Mouse (Mus musculus) limb, embryonic 11.5 days (tissue): ENCODE results near the gene Hist1h2ag. TPM values are rescaled to one million over a fixed set of nuclear protein-coding genes. Genes with fewer than 3 reads are reported as not detected.
"Not testable (repeated sequence)": the region's sequence is repeated elsewhere in the genome, so short reads cannot be mapped to it uniquely, and the experiment has no call there.

Experiments used
- ATAC-seq: fragments of 200-750 bp; cut with Nextera tagmentation; 2 replicates; pipeline ENCODE4 v1.8.0; 2017; ENCODE audit warnings: low read depth; ENCODE audit not compliant: insufficient number of reproducible peaks, low FRiP score, low TSS enrichment
- DNase-seq: peaks from one replicate; pipeline ENCODE4 v3.0.0-alpha.2; 2015; ENCODE audit warnings: low spot score
- H3K27ac ChIP-seq: fragments of 300-500 bp; sonication (generic); replicated peaks from 2 replicates; pipeline ENCODE4 v1.5.1; 2014; ENCODE audit warnings: low read depth, mild to moderate bottlenecking, low read length
- H3K27me3 ChIP-seq: fragments of 300-500 bp; sonication (generic); 2 replicates; pipeline ENCODE4 v1.6.1; 2014; ENCODE audit warnings: mild to moderate bottlenecking, low read length, mixed read lengths; ENCODE audit not compliant: control insufficient read depth, insufficient read depth
- H3K36me3 ChIP-seq: fragments of 300-500 bp; sonication (generic); 2 replicates; pipeline ENCODE4 v1.6.1; 2014; ENCODE audit warnings: mild to moderate bottlenecking, low read length, moderate library complexity, mixed read lengths; ENCODE audit not compliant: control insufficient read depth, insufficient read depth
- H3K4me1 ChIP-seq: fragments of 300-500 bp; sonication (generic); 2 replicates; pipeline ENCODE4 v1.6.1; 2014; ENCODE audit warnings: low read length, mixed read lengths; ENCODE audit not compliant: control insufficient read depth, insufficient read depth
- H3K4me2 ChIP-seq: fragments of 300-500 bp; sonication (generic); 2 replicates; pipeline ENCODE4 v1.6.1; 2014; ENCODE audit warnings: low read depth, mild to moderate bottlenecking, moderate library complexity; ENCODE audit not compliant: severe bottlenecking
- H3K4me3 ChIP-seq: fragments of 300-500 bp; sonication (generic); 2 replicates; pipeline ENCODE4 v1.5.1; 2014; ENCODE audit warnings: low read depth, low read length
- H3K9ac ChIP-seq: fragments of 300-500 bp; sonication (generic); 2 replicates; pipeline ENCODE4 v1.6.1; 2014; ENCODE audit warnings: mild to moderate bottlenecking, low read length
- H3K9me3 ChIP-seq: fragments of 300-500 bp; sonication (generic); 2 replicates; pipeline ENCODE4 v1.6.1; 2016; ENCODE audit warnings: low read length; ENCODE audit not compliant: control insufficient read depth
- WGBS: fragments of 180-500 bp; shearing (Covaris S2); extraction: QIAGEN DNeasy Blood & Tissue Kit; methylation state at CpG from one replicate; pipeline ENCODE4 v1.1.7; 2014; 5-methylcytosine and 5-hydroxymethylcytosine counted together
- polyA plus RNA-seq: library from polyadenylated mRNA; unstranded; fragments of >200 nt; fragmentation: Nextera tagmentation; extraction: Ambion mirVana; gene quantifications from 2 replicates; pipeline ENCODE4 v1.2.1, GENCODE M21; 2014

Gene Hist1h2ag
- polyA plus RNA-seq, result 75.3 and 79.2 TPM in 2 replicates

- WGBS, result 0% methylated on average over 40 of the region's 80 CpGs
Observed at GRCm38 (mm10) chr13:22042568-22043502, at the start of gene Hist1h2ag, which contains the start of gene Hist1h2bj. TSS of gene Hist1h2ag (minus strand) at chr13:22042944. TSS of gene Hist1h2bj (plus strand) at chr13:22043214.

GRCm38 (mm10) chr13:22084140-22084539, 41.4 kb upstream of the Hist1h2ag start, which contains the start of gene Vmn1r188:
TSS of gene Vmn1r188 (plus strand) at chr13:22084440.
- H3K4me2 ChIP-seq, H3K4me3 ChIP-seq, H3K27me3 ChIP-seq, H3K36me3 ChIP-seq, H3K9ac ChIP-seq, ATAC-seq, H3K9me3 ChIP-seq, H3K27ac ChIP-seq, H3K4me1 ChIP-seq, DNase-seq: not testable (repeated sequence)
- WGBS, result 83% methylated on average over 1 of the region's 1 CpGs

More at GRCm38 (mm10) chr13:22042568-22043502, at the start of gene Hist1h2ag, which contains the start of gene Hist1h2bj:
- not testable (repeated sequence) for H3K36me3 ChIP-seq, H3K4me1 ChIP-seq, H3K27me3 ChIP-seq, H3K9me3 ChIP-seq
- Histone ChIP-seq H3K4me3 (peak within 1 kb of the TSS; percentile 26), H3K9ac (peak within 1 kb of the TSS; percentile 74), H3K27ac (peak within 1 kb of the TSS; percentile 88), H3K4me2 (peak within 1 kb of the TSS; percentile 64)
- ATAC-seq (peak; percentile 91), DNase-seq (peak; percentile 89)

GRCm38 (mm10) chr13:22063468-22063867, 20.7 kb upstream of the Hist1h2ag start:
- Histone ChIP-seq H3K4me2 (no peak overlapping the region), H3K27me3 (no peaks in the 10 kb centered on the region), H3K4me3 (no peak overlapping the region), H3K36me3 (no peaks in the 10 kb centered on the region), H3K9ac (no peak overlapping the region), H3K9me3 (no peaks in the 10 kb centered on the region), H3K27ac (no peak overlapping the region), H3K4me1 (no peaks in the 10 kb centered on the region)
- no peak for ATAC-seq
- no peak for DNase-seq
- WGBS, result 53% methylated on average over 1 of the region's 1 CpGs

GRCm38 (mm10) chr13:22061422-22061821, 18.7 kb upstream of the Hist1h2ag start:
- WGBS, result 77% methylated on average over 1 of the region's 1 CpGs
- DNase-seq (no peak), ATAC-seq (no peak)
- no peaks in the 10 kb centered on the region for H3K9me3 ChIP-seq
- H3K27me3 ChIP-seq, result no peaks in the 10 kb centered on the region
- no peak overlapping the region for H3K27ac ChIP-seq
- no peak overlapping the region for H3K9ac ChIP-seq
- H3K4me3 ChIP-seq, result no peak overlapping the region
- no peaks in the 10 kb centered on the region for H3K36me3 ChIP-seq
- no peaks in the 10 kb centered on the region for H3K4me1 ChIP-seq
- H3K4me2 ChIP-seq, result no peak overlapping the region

GRCm38 (mm10) chr13:22053754-22054153, 11.0 kb upstream of the Hist1h2ag start:
- Histone ChIP-seq H3K9me3 (no peaks in the 10 kb centered on the region), H3K4me3 (no peak overlapping the region), H3K27me3 (no peaks in the 10 kb centered on the region), H3K4me2 (no peak overlapping the region), H3K36me3 (no peaks in the 10 kb centered on the region), H3K9ac (no peak overlapping the region), H3K4me1 (no peaks in the 10 kb centered on the region), H3K27ac (no peak overlapping the region)
- DNase-seq (no peak), ATAC-seq (no peak)
- 100% methylated on average over 1 of the region's 1 CpGs for WGBS

GRCm38 (mm10) chr13:22051523-22051859, 8.7 kb upstream of the Hist1h2ag start:
- WGBS, result 11% methylated on average over 5 of the region's 5 CpGs
- Histone ChIP-seq H3K4me1 (no peaks in the 10 kb centered on the region), H3K27ac (no peak overlapping the region), H3K9me3 (no peaks in the 10 kb centered on the region), H3K4me2 (peak overlapping the region; percentile 50), H3K27me3 (no peaks in the 10 kb centered on the region), H3K4me3 (peak overlapping the region; percentile 43), H3K9ac (no peak overlapping the region), H3K36me3 (no peaks in the 10 kb centered on the region)
- no peak for DNase-seq
- ATAC-seq, result no peak

- peak; percentile 92 for ATAC-seq
- Histone ChIP-seq H3K4me1 (no peaks in the 10 kb centered on the region), H3K9ac (peak overlapping the region; percentile 45; the same call in 1 of the 2 replicates), H3K4me3 (peak overlapping the region; percentile 43), H3K4me2 (peak overlapping the region; percentile 50), H3K27ac (peak overlapping the region; percentile 76), H3K9me3 (no peaks in the 10 kb centered on the region), H3K27me3 (no peaks in the 10 kb centered on the region), H3K36me3 (no peaks in the 10 kb centered on the region)
- DNase-seq, result peak; percentile 98
- WGBS, result under 1% methylated on average over 52 of the region's 52 CpGs
Observed at GRCm38 (mm10) chr13:22050591-22051522, 8.1 kb upstream of the Hist1h2ag start.
